Mouse (Mus musculus): ENCODE results near the gene Cdc7.

- TF ChIP-seq CTCF (conservative IDR thresholded peaks at IDR 0.05; ENCODE audit: low read length) (no peak), POU5F1 (IDR thresholded peaks at IDR 0.05; ENCODE audit: borderline replicate concordance, low read length) (no peak), NANOG (IDR thresholded peaks at IDR 0.05; ENCODE audit: borderline replicate concordance, low read length) (no peak)
Measured at GRCm38 (mm10) chr5:107002091-107002416, 37.9 kb downstream of the Cdc7 start.
